Mouse (Mus musculus) right cerebral cortex, postnatal 4 days (tissue): ENCODE measurements around the gene Rgl1.

Experiments used
- DNase-seq: peaks from one replicate; pipeline ENCODE4 v3.0.0-alpha.2; 2022

The Rgl1 gene

GRCm38 (mm10) chr1:152612535-152613157, 153.5 kb downstream of the Rgl1 start:
- no peak for DNase-seq

GRCm38 (mm10) chr1:152609547-152609946, 156.6 kb downstream of the Rgl1 start:
- no peak for DNase-seq

- DNase-seq = no peak
Measured at GRCm38 (mm10) chr1:152609006-152609405, 157.1 kb downstream of the Rgl1 start.

- DNase-seq = no peak
Measured at GRCm38 (mm10) chr1:152607765-152608164, 158.4 kb downstream of the Rgl1 start.

GRCm38 (mm10) chr1:152606727-152607126, 159.4 kb downstream of the Rgl1 start:
- DNase-seq = no peak

- DNase-seq = no peak
Measured at GRCm38 (mm10) chr1:152605895-152606625, 160.1 kb downstream of the Rgl1 start.

- no peak for DNase-seq
Measured at GRCm38 (mm10) chr1:152604147-152604546, 162.0 kb downstream of the Rgl1 start.

- DNase-seq = no peak
Measured at GRCm38 (mm10) chr1:152603628-152604027, 162.5 kb downstream of the Rgl1 start.

GRCm38 (mm10) chr1:152600494-152600893, 165.7 kb downstream of the Rgl1 start:
- no peak for DNase-seq

- DNase-seq = no peak
Measured at GRCm38 (mm10) chr1:152599347-152599746, 166.8 kb downstream of the Rgl1 start.

- no peak for DNase-seq
Measured at GRCm38 (mm10) chr1:152594690-152595089, 171.5 kb downstream of the Rgl1 start.

GRCm38 (mm10) chr1:152593831-152594549, 172.2 kb downstream of the Rgl1 start:
- peak; percentile 12 for DNase-seq

GRCm38 (mm10) chr1:152593382-152593781, 172.8 kb downstream of the Rgl1 start:
- no peak for DNase-seq

GRCm38 (mm10) chr1:152592609-152593008, 173.5 kb downstream of the Rgl1 start:
- no peak for DNase-seq

- DNase-seq = no peak
Measured at GRCm38 (mm10) chr1:152591746-152592498, 174.2 kb downstream of the Rgl1 start.

- no peak for DNase-seq
Measured at GRCm38 (mm10) chr1:152590321-152590720, 175.8 kb downstream of the Rgl1 start.

GRCm38 (mm10) chr1:152589331-152589935, 176.7 kb downstream of the Rgl1 start:
- DNase-seq = peak; percentile 65

GRCm38 (mm10) chr1:152587431-152587830, 178.7 kb downstream of the Rgl1 start:
- no peak for DNase-seq

GRCm38 (mm10) chr1:152585385-152585984, 180.7 kb downstream of the Rgl1 start:
- no peak for DNase-seq

GRCm38 (mm10) chr1:152584933-152585332, 181.2 kb downstream of the Rgl1 start:
- DNase-seq = no peak

- DNase-seq = no peak
Measured at GRCm38 (mm10) chr1:152581127-152581905, 184.8 kb downstream of the Rgl1 start.
